Mouse (Mus musculus): ENCODE measurements at regions not wholly inside any gene's neighbourhood (a gene's known extent, or its start where the extent isn't known, plus 50 kb on each side); places are given as distances from the start of the nearest gene placed in this dataset.

GRCm38 (mm10) chr4:124501785-124502184 is 108.8 kb downstream of the 3100002H09Rik start:
- no peak for DNase-seq (ENCODE audit: low read depth)
- TF ChIP-seq POLR2A (IDR thresholded peaks at IDR 0.05; ENCODE audit: borderline replicate concordance, extremely low read depth, insufficient read depth, insufficient read length, poor library complexity, severe bottlenecking) (no peak), CTCF (IDR thresholded peaks at IDR 0.05; ENCODE audit: borderline replicate concordance, extremely low read depth, insufficient read depth, insufficient read length) (no peak)

GRCm38 (mm10) chr4:124498043-124498442 is 112.6 kb downstream of the 3100002H09Rik start:
- peak; percentile 69 for DNase-seq (ENCODE audit: low read depth)
- TF ChIP-seq POLR2A (IDR thresholded peaks at IDR 0.05; ENCODE audit: borderline replicate concordance, extremely low read depth, insufficient read depth, insufficient read length, poor library complexity, severe bottlenecking) (no peak), CTCF (IDR thresholded peaks at IDR 0.05; ENCODE audit: borderline replicate concordance, extremely low read depth, insufficient read depth, insufficient read length) (no peak)

GRCm38 (mm10) chr4:124485941-124486581 is 124.5 kb downstream of the 3100002H09Rik start:
- peak; percentile 94 for DNase-seq (ENCODE audit: low read depth)

GRCm38 (mm10) chr4:124484613-124485586 is 125.7 kb downstream of the 3100002H09Rik start:
- peak; percentile 53 for DNase-seq (ENCODE audit: low read depth)
- TF ChIP-seq POLR2A (IDR thresholded peaks at IDR 0.05; ENCODE audit: borderline replicate concordance, extremely low read depth, insufficient read depth, insufficient read length, poor library complexity, severe bottlenecking), result no peak
- no peak for TF ChIP-seq CTCF (IDR thresholded peaks at IDR 0.05; ENCODE audit: borderline replicate concordance, extremely low read depth, insufficient read depth, insufficient read length)

More at GRCm38 (mm10) chr4:124485941-124486581, 124.5 kb downstream of the 3100002H09Rik start:
- no peak for TF ChIP-seq POLR2A (IDR thresholded peaks at IDR 0.05; ENCODE audit: borderline replicate concordance, extremely low read depth, insufficient read depth, insufficient read length, poor library complexity, severe bottlenecking)
- no peak for TF ChIP-seq CTCF (IDR thresholded peaks at IDR 0.05; ENCODE audit: borderline replicate concordance, extremely low read depth, insufficient read depth, insufficient read length)

GRCm38 (mm10) chr4:124477870-124478301 is 132.7 kb downstream of the 3100002H09Rik start:
- no peak for TF ChIP-seq CTCF (IDR thresholded peaks at IDR 0.05; ENCODE audit: borderline replicate concordance, extremely low read depth, insufficient read depth, insufficient read length)
- no peak for TF ChIP-seq POLR2A (IDR thresholded peaks at IDR 0.05; ENCODE audit: borderline replicate concordance, extremely low read depth, insufficient read depth, insufficient read length, poor library complexity, severe bottlenecking)
- peak; percentile 75 for DNase-seq (ENCODE audit: low read depth)

- peak; percentile 87 for DNase-seq (ENCODE audit: low read depth)
- TF ChIP-seq CTCF (IDR thresholded peaks at IDR 0.05; ENCODE audit: borderline replicate concordance, extremely low read depth, insufficient read depth, insufficient read length) (no peak), POLR2A (IDR thresholded peaks at IDR 0.05; ENCODE audit: borderline replicate concordance, extremely low read depth, insufficient read depth, insufficient read length, poor library complexity, severe bottlenecking) (no peak)
These were observed 133.2 kb downstream of the 3100002H09Rik start for GRCm38 (mm10) chr4:124477359-124477868.

GRCm38 (mm10) chr4:124465229-124465820 is 145.3 kb downstream of the 3100002H09Rik start:
- TF ChIP-seq CTCF (IDR thresholded peaks at IDR 0.05; ENCODE audit: borderline replicate concordance, extremely low read depth, insufficient read depth, insufficient read length), result no peak
- no peak for TF ChIP-seq POLR2A (IDR thresholded peaks at IDR 0.05; ENCODE audit: borderline replicate concordance, extremely low read depth, insufficient read depth, insufficient read length, poor library complexity, severe bottlenecking)
- DNase-seq (ENCODE audit: low read depth), result peak; percentile 92

- peak; percentile 82 for DNase-seq (ENCODE audit: low read depth)
These were observed 154.9 kb downstream of the 3100002H09Rik start for GRCm38 (mm10) chr4:124455511-124456338.

GRCm38 (mm10) chr4:124451131-124451530 is 159.5 kb downstream of the 3100002H09Rik start:
- no peak for TF ChIP-seq CTCF (IDR thresholded peaks at IDR 0.05; ENCODE audit: borderline replicate concordance, extremely low read depth, insufficient read depth, insufficient read length)
- no peak for TF ChIP-seq POLR2A (IDR thresholded peaks at IDR 0.05; ENCODE audit: borderline replicate concordance, extremely low read depth, insufficient read depth, insufficient read length, poor library complexity, severe bottlenecking)

More at GRCm38 (mm10) chr4:124455511-124456338, 154.9 kb downstream of the 3100002H09Rik start:
- TF ChIP-seq CTCF (IDR thresholded peaks at IDR 0.05; ENCODE audit: borderline replicate concordance, extremely low read depth, insufficient read depth, insufficient read length) (no peak), POLR2A (IDR thresholded peaks at IDR 0.05; ENCODE audit: borderline replicate concordance, extremely low read depth, insufficient read depth, insufficient read length, poor library complexity, severe bottlenecking) (no peak)

GRCm38 (mm10) chr4:124446615-124447014 is 164.0 kb downstream of the 3100002H09Rik start:
- peak; percentile 76 for DNase-seq (ENCODE audit: low read depth)
- TF ChIP-seq CTCF (IDR thresholded peaks at IDR 0.05; ENCODE audit: borderline replicate concordance, extremely low read depth, insufficient read depth, insufficient read length) (no peak), POLR2A (IDR thresholded peaks at IDR 0.05; ENCODE audit: borderline replicate concordance, extremely low read depth, insufficient read depth, insufficient read length, poor library complexity, severe bottlenecking) (no peak)

More at GRCm38 (mm10) chr4:124451131-124451530, 159.5 kb downstream of the 3100002H09Rik start:
- peak; percentile 52 for DNase-seq (ENCODE audit: low read depth)

Measured in brain, embryonic 14.5 days (tissue).